Mouse (Mus musculus): ENCODE measurements at regions not wholly inside any gene's neighbourhood (a gene's known extent, or its start where the extent isn't known, plus 50 kb on each side); places are given as distances from the start of the nearest gene placed in this dataset.

- no peaks in the 10 kb centered on the region for H3K4me1 ChIP-seq (ENCODE audit: control insufficient read depth, insufficient read depth, low read length)
- no peak overlapping the region for H3K27ac ChIP-seq (ENCODE audit: insufficient read depth, low read length)
- H3K4me3 ChIP-seq (replicated peaks; ENCODE audit: insufficient read depth, low read depth, low read length) = no peak overlapping the region
- WGBS = 8% methylated on average over 3 of the region's 3 CpGs
- H3K27me3 ChIP-seq (ENCODE audit: control insufficient read depth, insufficient read depth, low read length) = no peaks in the 10 kb centered on the region
- no peak for TF ChIP-seq CTCF (IDR thresholded peaks at IDR 0.05; ENCODE audit: borderline replicate concordance, insufficient read depth, low read depth, low read length)
- TF ChIP-seq POLR2A (IDR thresholded peaks at IDR 0.05; ENCODE audit: borderline replicate concordance, insufficient read depth, low read length) = no peak
- peak in 1 of 2 experiments; percentile 17 for DNase-seq
Measured at GRCm38 (mm10) chr5:41476001-41476400, 232.0 kb downstream of the Rab28 start.

- no peak for DNase-seq
- WGBS = 80% methylated on average over 2 of the region's 2 CpGs
- Histone ChIP-seq H3K27me3 (ENCODE audit: control insufficient read depth, insufficient read depth, low read length) (no peaks in the 10 kb centered on the region), H3K4me3 (replicated peaks; ENCODE audit: insufficient read depth, low read depth, low read length) (no peak overlapping the region), H3K4me1 (ENCODE audit: control insufficient read depth, insufficient read depth, low read length) (no peaks in the 10 kb centered on the region), H3K27ac (ENCODE audit: insufficient read depth, low read length) (no peak overlapping the region)
- TF ChIP-seq POLR2A (IDR thresholded peaks at IDR 0.05; ENCODE audit: borderline replicate concordance, insufficient read depth, low read length) (no peak), CTCF (IDR thresholded peaks at IDR 0.05; ENCODE audit: borderline replicate concordance, insufficient read depth, low read depth, low read length) (no peak)
Measured at GRCm38 (mm10) chr5:41445512-41446005, 262.4 kb downstream of the Rab28 start.

- no peak overlapping the region for H3K27ac ChIP-seq (ENCODE audit: insufficient read depth, low read length)
- no peaks in the 10 kb centered on the region; the same call in 1 of the 2 replicates for H3K27me3 ChIP-seq (ENCODE audit: control insufficient read depth, insufficient read depth, low read length)
- WGBS = 93% methylated on average over 1 of the region's 1 CpGs
- no peaks in the 10 kb centered on the region for H3K4me1 ChIP-seq (ENCODE audit: control insufficient read depth, insufficient read depth, low read length)
- TF ChIP-seq CTCF (IDR thresholded peaks at IDR 0.05; ENCODE audit: borderline replicate concordance, insufficient read depth, low read depth, low read length) (no peak), POLR2A (IDR thresholded peaks at IDR 0.05; ENCODE audit: borderline replicate concordance, insufficient read depth, low read length) (no peak)
- no peak overlapping the region for H3K4me3 ChIP-seq (replicated peaks; ENCODE audit: insufficient read depth, low read depth, low read length)
- DNase-seq = no peak
Measured at GRCm38 (mm10) chr5:41441081-41441480, 266.9 kb downstream of the Rab28 start.

GRCm38 (mm10) chr5:41419121-41419874 is 288.7 kb downstream of the Rab28 start:
- no peak for DNase-seq
- no peaks in the 10 kb centered on the region for H3K27me3 ChIP-seq (ENCODE audit: control insufficient read depth, insufficient read depth, low read length)
- no peak overlapping the region for H3K27ac ChIP-seq (ENCODE audit: insufficient read depth, low read length)
- 65% methylated on average over 6 of the region's 6 CpGs for WGBS
- H3K4me3 ChIP-seq (replicated peaks; ENCODE audit: insufficient read depth, low read depth, low read length) = no peak overlapping the region
- TF ChIP-seq POLR2A (IDR thresholded peaks at IDR 0.05; ENCODE audit: borderline replicate concordance, insufficient read depth, low read length) (no peak), CTCF (IDR thresholded peaks at IDR 0.05; ENCODE audit: borderline replicate concordance, insufficient read depth, low read depth, low read length) (no peak)
- H3K4me1 ChIP-seq (ENCODE audit: control insufficient read depth, insufficient read depth, low read length) = no peaks in the 10 kb centered on the region

- H3K4me1 ChIP-seq (ENCODE audit: control insufficient read depth, insufficient read depth, low read length) = no peaks in the 10 kb centered on the region
- DNase-seq = no peak
- H3K27me3 ChIP-seq (ENCODE audit: control insufficient read depth, insufficient read depth, low read length) = no peaks in the 10 kb centered on the region
- TF ChIP-seq POLR2A (IDR thresholded peaks at IDR 0.05; ENCODE audit: borderline replicate concordance, insufficient read depth, low read length) (no peak), CTCF (IDR thresholded peaks at IDR 0.05; ENCODE audit: borderline replicate concordance, insufficient read depth, low read depth, low read length) (no peak)
- 84% methylated on average over 6 of the region's 6 CpGs for WGBS
- no peak overlapping the region for H3K27ac ChIP-seq (ENCODE audit: insufficient read depth, low read length)
- H3K4me3 ChIP-seq (replicated peaks; ENCODE audit: insufficient read depth, low read depth, low read length) = no peak overlapping the region
Measured at GRCm38 (mm10) chr5:41409070-41409668, 298.8 kb downstream of the Rab28 start.

GRCm38 (mm10) chr5:41392802-41393234 is 315.1 kb downstream of the Rab28 start:
- TF ChIP-seq CTCF (IDR thresholded peaks at IDR 0.05; ENCODE audit: borderline replicate concordance, insufficient read depth, low read depth, low read length) (no peak), POLR2A (IDR thresholded peaks at IDR 0.05; ENCODE audit: borderline replicate concordance, insufficient read depth, low read length) (no peak)
- Histone ChIP-seq H3K4me1 (ENCODE audit: control insufficient read depth, insufficient read depth, low read length) (no peaks in the 10 kb centered on the region), H3K27me3 (ENCODE audit: control insufficient read depth, insufficient read depth, low read length) (no peaks in the 10 kb centered on the region), H3K27ac (ENCODE audit: insufficient read depth, low read length) (no peak overlapping the region), H3K4me3 (replicated peaks; ENCODE audit: insufficient read depth, low read depth, low read length) (no peak overlapping the region)
- WGBS = 85% methylated on average over 14 of the region's 14 CpGs
- no peak for DNase-seq

- WGBS = 79% methylated on average over 9 of the region's 9 CpGs
- Histone ChIP-seq H3K4me1 (ENCODE audit: control insufficient read depth, insufficient read depth, low read length) (no peaks in the 10 kb centered on the region), H3K4me3 (replicated peaks; ENCODE audit: insufficient read depth, low read depth, low read length) (no peak overlapping the region), H3K27ac (ENCODE audit: insufficient read depth, low read length) (no peak overlapping the region), H3K27me3 (ENCODE audit: control insufficient read depth, insufficient read depth, low read length) (no peaks in the 10 kb centered on the region)
- DNase-seq = no peak
- TF ChIP-seq POLR2A (IDR thresholded peaks at IDR 0.05; ENCODE audit: borderline replicate concordance, insufficient read depth, low read length) (no peak), CTCF (IDR thresholded peaks at IDR 0.05; ENCODE audit: borderline replicate concordance, insufficient read depth, low read depth, low read length) (no peak)
Measured at GRCm38 (mm10) chr5:41392137-41392554, 315.8 kb downstream of the Rab28 start.

Measured in cerebellum, adult 2 months (tissue).